Mouse (Mus musculus) embryonic facial prominence, embryonic 11.5 days (tissue): ENCODE measurements around the gene Zfp704. TPM values are rescaled to one million over a fixed set of nuclear protein-coding genes. Genes with fewer than 3 reads are reported as not detected.

Source experiments
- ATAC-seq: fragments of 200-750 bp; cut with Nextera tagmentation; replicated peaks from 2 replicates; pipeline ENCODE4 v1.8.0; 2017; ENCODE audit warnings: low read depth; ENCODE audit not compliant: insufficient number of reproducible peaks, low FRiP score, low TSS enrichment
- DNase-seq: peaks from one replicate; pipeline ENCODE4 v3.0.0-alpha.2; 2015; ENCODE audit warnings: low spot score
- H3K27ac ChIP-seq: fragments of 300-500 bp; sonication (generic); replicated peaks from 2 replicates; pipeline ENCODE4 v1.5.1; 2014; ENCODE audit warnings: mild to moderate bottlenecking, low read depth, low read length, control low read depth
- H3K27me3 ChIP-seq: fragments of 300-500 bp; sonication (generic); 2 replicates; pipeline ENCODE4 v1.6.1; 2014; ENCODE audit warnings: mild to moderate bottlenecking, low read length, moderate library complexity, mixed read lengths; ENCODE audit not compliant: control insufficient read depth, insufficient read depth
- H3K36me3 ChIP-seq: fragments of 300-500 bp; sonication (generic); replicated peaks from 2 replicates; pipeline ENCODE4 v1.6.1; 2014; ENCODE audit warnings: low read depth, mild to moderate bottlenecking, low read length, moderate library complexity, mixed read lengths; ENCODE audit not compliant: control insufficient read depth, insufficient read depth
- H3K4me1 ChIP-seq: fragments of 300-500 bp; sonication (generic); 2 replicates; pipeline ENCODE4 v1.6.1; 2014; ENCODE audit warnings: low read length, mixed read lengths; ENCODE audit not compliant: control insufficient read depth, insufficient read depth
- H3K4me2 ChIP-seq: fragments of 300-500 bp; sonication (generic); 2 replicates; pipeline ENCODE4 v1.6.1; 2014; ENCODE audit warnings: low read depth, mild to moderate bottlenecking, control low read depth, low read length, moderate library complexity
- H3K4me3 ChIP-seq: fragments of 300-500 bp; sonication (generic); 2 replicates; pipeline ENCODE4 v1.5.1; 2014; ENCODE audit warnings: low read depth, low read length, control low read depth
- H3K9ac ChIP-seq: fragments of 300-500 bp; sonication (generic); replicated peaks from 2 replicates; pipeline ENCODE4 v1.6.1; 2014; ENCODE audit warnings: mild to moderate bottlenecking, control low read depth, low read length
- H3K9me3 ChIP-seq: fragments of 300-500 bp; sonication (generic); replicated peaks from 2 replicates; pipeline ENCODE4 v1.6.1; 2016; ENCODE audit warnings: mild to moderate bottlenecking, low read length, inconsistent platforms, mixed read lengths; ENCODE audit not compliant: control insufficient read depth
- WGBS: fragments of 180-500 bp; shearing (Covaris S2); extraction: QIAGEN DNeasy Blood & Tissue Kit; methylation state at CpG from one replicate; pipeline ENCODE4 v1.1.7; 2014; 5-methylcytosine and 5-hydroxymethylcytosine counted together
- polyA plus RNA-seq: library from polyadenylated mRNA; unstranded; fragments of >200 nt; fragmentation: Nextera tagmentation; extraction: Ambion mirVana; gene quantifications from 2 replicates; pipeline ENCODE4 v1.2.1, GENCODE M21; 2014

Zfp704 gene
- polyA plus RNA-seq, 1 experiment from 2014 or later = 6.9 TPM

- H3K9me3 ChIP-seq = no peaks in the 10 kb centered on the region
- no peak overlapping the region for H3K4me2 ChIP-seq
- H3K27ac ChIP-seq = no peak overlapping the region
- no peak overlapping the region for H3K9ac ChIP-seq
- no peak for DNase-seq
- WGBS = 90% methylated on average over 7 of the region's 7 CpGs
- peaks cover 3% of the 10 kb centered on the region; the same call in 1 of the 2 replicates for H3K4me1 ChIP-seq
- no peaks in the 10 kb centered on the region for H3K36me3 ChIP-seq
- ATAC-seq = no peak
- H3K4me3 ChIP-seq = no peak overlapping the region
- H3K27me3 ChIP-seq = no peaks in the 10 kb centered on the region
Measured at GRCm38 (mm10) chr3:9518936-9519335, 90.9 kb downstream of the Zfp704 start.

GRCm38 (mm10) chr3:9516119-9516855 lies 93.6 kb downstream of the Zfp704 start:
- DNase-seq (peak; percentile 44), ATAC-seq (no peak)
- no peaks in the 10 kb centered on the region for H3K9me3 ChIP-seq
- H3K4me2 ChIP-seq = no peak overlapping the region
- no peak overlapping the region for H3K4me3 ChIP-seq
- H3K4me1 ChIP-seq = no peaks in the 10 kb centered on the region
- 55% methylated on average over 8 of the region's 8 CpGs for WGBS
- no peak overlapping the region for H3K27ac ChIP-seq
- no peaks in the 10 kb centered on the region for H3K27me3 ChIP-seq
- H3K9ac ChIP-seq = no peak overlapping the region
- H3K36me3 ChIP-seq = no peaks in the 10 kb centered on the region

- no peak overlapping the region for H3K4me2 ChIP-seq
- DNase-seq = no peak
- no peak overlapping the region for H3K4me3 ChIP-seq
- 79% methylated on average over 8 of the region's 8 CpGs for WGBS
- no peak for ATAC-seq
- H3K9ac ChIP-seq = no peak overlapping the region
- no peak overlapping the region for H3K27ac ChIP-seq
- H3K4me1 ChIP-seq = no peaks in the 10 kb centered on the region
- no peaks in the 10 kb centered on the region for H3K27me3 ChIP-seq
- H3K9me3 ChIP-seq = no peaks in the 10 kb centered on the region
- no peaks in the 10 kb centered on the region for H3K36me3 ChIP-seq
Measured at GRCm38 (mm10) chr3:9515527-9515926, 94.4 kb downstream of the Zfp704 start.

GRCm38 (mm10) chr3:9513703-9514110 lies 96.2 kb downstream of the Zfp704 start:
- no peaks in the 10 kb centered on the region for H3K27me3 ChIP-seq
- WGBS = 61% methylated on average over 7 of the region's 7 CpGs
- no peaks in the 10 kb centered on the region for H3K36me3 ChIP-seq
- H3K4me1 ChIP-seq = no peaks in the 10 kb centered on the region
- no peak overlapping the region for H3K27ac ChIP-seq
- DNase-seq (no peak), ATAC-seq (no peak)
- no peak overlapping the region for H3K9ac ChIP-seq
- no peak overlapping the region for H3K4me2 ChIP-seq
- H3K9me3 ChIP-seq = no peaks in the 10 kb centered on the region
- H3K4me3 ChIP-seq = no peak overlapping the region

- H3K4me3 ChIP-seq = no peak overlapping the region
- H3K9me3 ChIP-seq = no peaks in the 10 kb centered on the region
- WGBS = 94% methylated on average over 10 of the region's 10 CpGs
- H3K36me3 ChIP-seq = no peaks in the 10 kb centered on the region
- H3K4me1 ChIP-seq = no peaks in the 10 kb centered on the region
- H3K27me3 ChIP-seq = no peaks in the 10 kb centered on the region
- no peak overlapping the region for H3K27ac ChIP-seq
- H3K9ac ChIP-seq = no peak overlapping the region
- H3K4me2 ChIP-seq = no peak overlapping the region
- ATAC-seq = no peak
- no peak for DNase-seq
Measured at GRCm38 (mm10) chr3:9512199-9512598, 97.7 kb downstream of the Zfp704 start.

GRCm38 (mm10) chr3:9505692-9506211 lies 104.1 kb downstream of the Zfp704 start:
- no peak overlapping the region for H3K4me2 ChIP-seq
- no peaks in the 10 kb centered on the region for H3K27me3 ChIP-seq
- DNase-seq (no peak), ATAC-seq (no peak)
- 76% methylated on average over 6 of the region's 6 CpGs for WGBS
- no peaks in the 10 kb centered on the region for H3K9me3 ChIP-seq
- H3K4me1 ChIP-seq = peaks cover 2% of the 10 kb centered on the region
- no peaks in the 10 kb centered on the region for H3K36me3 ChIP-seq
- no peak overlapping the region for H3K27ac ChIP-seq
- H3K4me3 ChIP-seq = no peak overlapping the region
- H3K9ac ChIP-seq = no peak overlapping the region

- Histone ChIP-seq H3K4me1 (peaks cover 4% of the 10 kb centered on the region), H3K9me3 (no peaks in the 10 kb centered on the region), H3K27me3 (no peaks in the 10 kb centered on the region), H3K4me2 (no peak overlapping the region), H3K4me3 (no peak overlapping the region), H3K9ac (no peak overlapping the region), H3K36me3 (no peaks in the 10 kb centered on the region), H3K27ac (no peak overlapping the region)
- WGBS = 94% methylated on average over 4 of the region's 4 CpGs
- DNase-seq = no peak
- ATAC-seq = no peak
Measured at GRCm38 (mm10) chr3:9504371-9504770, 105.5 kb downstream of the Zfp704 start.

- no peak overlapping the region for H3K27ac ChIP-seq
- no peaks in the 10 kb centered on the region for H3K27me3 ChIP-seq
- H3K36me3 ChIP-seq = no peaks in the 10 kb centered on the region
- no peak overlapping the region for H3K4me2 ChIP-seq
- DNase-seq (peak; percentile 79), ATAC-seq (peak; percentile 96)
- H3K4me1 ChIP-seq = peaks cover 4% of the 10 kb centered on the region
- WGBS = 19% methylated on average over 6 of the region's 6 CpGs
- H3K9ac ChIP-seq = no peak overlapping the region
- H3K4me3 ChIP-seq = no peak overlapping the region
- H3K9me3 ChIP-seq = no peaks in the 10 kb centered on the region
Measured at GRCm38 (mm10) chr3:9500725-9501124, 109.2 kb downstream of the Zfp704 start.
